Mouse (Mus musculus): Measurements from ENCODE around the gene Olfr331.
"Not testable (repeated sequence)": the region's sequence is repeated elsewhere in the genome, so short reads cannot be mapped to it uniquely, and the experiment has no call there.

Gene Olfr331

DNA sequence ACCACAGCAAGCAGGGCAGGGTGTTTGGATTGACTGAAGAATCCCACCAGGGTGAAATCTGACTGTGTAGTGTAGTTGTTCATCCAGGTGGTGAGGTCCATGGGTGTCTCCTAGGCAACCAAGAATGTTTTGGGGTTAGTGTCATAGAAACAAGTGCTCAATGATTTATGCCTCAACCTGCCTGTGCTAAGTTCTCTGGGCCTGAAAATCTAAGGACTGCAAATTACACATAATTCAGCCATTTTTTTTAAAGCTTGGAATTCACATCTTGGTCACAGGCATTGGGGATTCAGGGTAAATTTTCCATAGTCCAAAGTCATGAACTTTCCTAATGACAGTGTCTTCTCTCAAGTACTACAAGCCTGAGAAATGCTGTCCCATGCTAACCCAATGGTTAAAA lies at the start of gene Olfr331:
TSS of gene Olfr331 (minus strand) at position 101 of the 400 bp plus-strand sequence.
- not testable (repeated sequence) for DNase-seq (ENCODE audit: low read depth, low spot score)

- no peak for DNase-seq (ENCODE audit: low read depth, low spot score)
Observed at GRCm38 (mm10) chr11:58546322-58546721, 44.0 kb upstream of the Olfr331 start, which contains the start of gene Olfr329-ps. Gene Olfr329-ps, minus strand, starts transcription at chr11:58546422.

GRCm38 (mm10) chr11:58534736-58535135 lies 32.4 kb upstream of the Olfr331 start, which contains the start of gene Olfr330:
Gene Olfr330, minus strand, starts transcription at chr11:58534836.
- not testable (repeated sequence) for DNase-seq (ENCODE audit: low read depth, low spot score)

- not testable (repeated sequence) for DNase-seq (ENCODE audit: low read depth, low spot score)
Observed at GRCm38 (mm10) chr11:58519756-58520155, 17.4 kb upstream of the Olfr331 start.

DNA sequence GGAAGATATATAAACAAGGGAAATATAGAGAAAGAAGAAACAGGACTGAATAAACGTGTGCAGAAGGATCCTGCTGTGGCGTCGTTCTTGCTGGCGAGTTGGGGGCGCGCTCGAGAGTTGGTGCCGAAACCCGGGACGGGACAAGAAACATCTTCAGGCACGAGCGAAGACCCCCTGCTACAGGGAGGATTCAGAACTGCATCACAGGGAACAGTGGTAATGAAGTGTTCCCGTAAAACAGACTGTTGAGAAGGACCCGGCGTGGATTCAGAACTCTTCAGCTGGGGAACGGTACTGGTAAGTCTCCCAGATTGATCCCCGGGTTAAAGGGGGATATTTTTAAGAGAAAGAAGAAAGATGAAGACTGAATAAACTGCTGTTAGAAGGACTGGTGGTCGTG lies 16.5 kb upstream of the Olfr331 start:
- DNase-seq (ENCODE audit: low read depth, low spot score), result not testable (repeated sequence)

DNA sequence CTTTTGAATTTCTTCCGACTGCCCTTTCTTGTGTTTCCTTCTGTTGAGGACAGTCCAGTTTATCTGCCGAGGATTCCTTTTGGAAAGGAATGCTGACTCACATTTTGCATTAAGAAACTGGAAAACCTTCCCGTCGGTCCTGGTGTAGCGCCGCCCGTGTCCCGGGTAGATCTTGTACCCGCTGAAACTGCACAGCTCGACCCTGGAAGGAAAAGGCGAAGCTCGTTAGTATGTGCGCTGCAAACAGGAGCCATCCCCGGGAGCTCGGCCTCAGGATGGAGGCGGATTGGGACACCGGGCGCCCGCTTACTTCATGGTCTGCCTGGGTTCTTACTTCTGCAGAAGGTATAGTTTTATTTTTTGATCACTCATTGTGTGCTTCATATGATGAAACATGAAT lies 6.7 kb upstream of the Olfr331 start:
- not testable (repeated sequence) for DNase-seq (ENCODE audit: low read depth, low spot score)

DNA sequence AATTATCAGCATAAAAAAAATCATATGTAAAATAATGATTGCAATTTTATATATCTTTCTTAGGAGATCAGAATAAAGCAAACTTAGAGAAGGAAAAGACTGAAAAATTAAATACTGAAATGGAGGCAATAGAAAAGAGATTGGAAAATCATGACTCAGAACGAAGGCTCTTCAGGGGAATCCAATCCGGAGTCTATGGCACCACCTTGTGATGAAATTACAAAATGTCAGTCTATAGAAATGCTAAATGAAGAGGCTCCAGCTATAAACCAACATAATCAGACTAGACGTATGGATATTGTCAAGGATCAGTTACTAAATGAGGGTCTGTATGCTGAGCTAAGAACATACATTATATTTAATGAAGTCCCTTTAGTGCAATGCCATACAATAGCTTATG lies 3.1 kb downstream of the Olfr331 start:
- DNase-seq (ENCODE audit: low read depth, low spot score), result no peak

DNA sequence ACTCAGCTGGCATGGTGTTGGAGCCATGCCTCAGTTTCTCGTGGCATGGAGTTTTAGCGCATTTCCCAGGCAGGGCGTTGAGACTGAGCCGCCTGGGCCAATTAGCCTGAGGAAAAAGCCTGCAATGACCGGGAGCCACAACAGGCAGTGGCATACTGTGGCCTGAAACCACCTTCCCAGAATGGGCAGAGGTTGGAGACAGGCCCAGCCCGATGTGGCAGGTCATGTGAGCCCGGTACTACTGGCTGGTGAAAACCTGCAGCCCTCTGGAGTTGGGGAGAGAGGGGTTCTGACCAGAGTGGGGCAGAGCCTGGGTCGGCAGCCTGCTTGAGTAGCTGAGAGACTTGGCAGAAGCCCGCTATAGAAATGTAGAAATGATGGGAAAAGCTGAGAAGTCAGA lies 3.6 kb downstream of the Olfr331 start:
- no peak for DNase-seq (ENCODE audit: low read depth, low spot score)

GRCm38 (mm10) chr11:58492455-58492854 lies 9.9 kb downstream of the Olfr331 start, which contains the start of gene Olfr332:
Gene Olfr332, minus strand, starts transcription at chr11:58492555.
- DNase-seq (ENCODE audit: low read depth, low spot score), result no peak

GRCm38 (mm10) chr11:58462170-58462569 lies 40.2 kb downstream of the Olfr331 start, which contains the start of gene Olfr30:
Gene Olfr30, minus strand, starts transcription at chr11:58462270.
- no peak for DNase-seq (ENCODE audit: low read depth, low spot score)

DNA sequence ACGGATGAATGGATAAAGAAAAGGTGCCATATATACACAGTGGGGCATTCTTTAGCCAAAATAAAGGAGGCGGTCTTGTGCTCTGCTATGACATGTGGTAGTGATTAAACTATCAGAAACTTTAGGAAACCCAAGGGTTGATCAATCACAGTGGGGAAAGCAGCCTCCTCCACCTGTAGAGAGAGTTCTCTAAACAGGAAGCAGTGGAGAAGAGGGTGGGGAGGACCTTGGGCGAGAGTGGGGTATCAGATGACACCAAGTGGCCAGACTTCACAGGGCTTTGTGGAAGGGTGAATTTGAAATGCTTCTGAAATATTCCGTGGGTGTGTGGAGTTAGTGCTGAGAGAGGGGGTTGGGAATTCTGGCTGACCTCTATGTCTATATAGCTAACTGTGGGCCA lies 48.8 kb downstream of the Olfr331 start:
- DNase-seq (ENCODE audit: low read depth, low spot score), result no peak

- no peak for DNase-seq (ENCODE audit: low read depth, low spot score)
Observed at GRCm38 (mm10) chr11:58452759-58453158, 49.6 kb downstream of the Olfr331 start, which contains the start of gene Lypd9. Gene Lypd9, minus strand, starts transcription at chr11:58452923.

Measured in c-Kit-negative CD71-positive TER-119-positive erythroid progenitor cells, embryonic 14.5 days (primary cell).